Mouse (Mus musculus) heart, adult 18-20 months (tissue): Measurements from ENCODE around the gene Mboat2. TPM values are rescaled to one million over a fixed set of nuclear protein-coding genes. Genes with fewer than 3 reads are reported as not detected.

Source experiments
- DNase-seq, 2 experiments: peaks; one replicate each; pipeline ENCODE4 v3.0.0; 2021 to 2022; ENCODE audit warnings: mixed read lengths in 1 of 2
- total RNA-seq, 2 experiments: library from RNA; stranded (reverse); gene quantifications; 2 replicates each; pipeline ENCODE4 v1.2.3; 2021

Gene Mboat2
- total RNA-seq, 2 experiments from 2014 or later, result 8.7 to 8.9 TPM

GRCm38 (mm10) chr12:24898226-24898625, 67.5 kb downstream of the Mboat2 start:
- no peak for DNase-seq

GRCm38 (mm10) chr12:24899636-24900035, 69.0 kb downstream of the Mboat2 start:
- DNase-seq, result no peak

- DNase-seq, result no peak
Observed at GRCm38 (mm10) chr12:24902736-24903135, 72.1 kb downstream of the Mboat2 start.

GRCm38 (mm10) chr12:24907894-24908293, 77.2 kb downstream of the Mboat2 start:
- no peak for DNase-seq

GRCm38 (mm10) chr12:24909679-24910078, 79.0 kb downstream of the Mboat2 start:
- DNase-seq, result no peak

GRCm38 (mm10) chr12:24912174-24912573, 81.5 kb downstream of the Mboat2 start:
- DNase-seq, result peak; percentile 14 to 18

GRCm38 (mm10) chr12:24912876-24913275, 82.2 kb downstream of the Mboat2 start:
- no peak for DNase-seq

GRCm38 (mm10) chr12:24918575-24919262, 88.0 kb downstream of the Mboat2 start:
- no peak for DNase-seq

- DNase-seq, result no peak
Observed at GRCm38 (mm10) chr12:24920861-24921260, 90.2 kb downstream of the Mboat2 start.

- DNase-seq, result no peak
Observed at GRCm38 (mm10) chr12:24924003-24924402, 93.3 kb downstream of the Mboat2 start.

- DNase-seq, result no peak
Observed at GRCm38 (mm10) chr12:24925276-24925675, 94.6 kb downstream of the Mboat2 start.

- no peak for DNase-seq
Observed at GRCm38 (mm10) chr12:24925684-24926083, 95.0 kb downstream of the Mboat2 start.

- no peak for DNase-seq
Observed at GRCm38 (mm10) chr12:24928051-24928748, 97.5 kb downstream of the Mboat2 start.

GRCm38 (mm10) chr12:24929043-24929442, 98.4 kb downstream of the Mboat2 start:
- DNase-seq, result no peak

- DNase-seq, result no peak
Observed at GRCm38 (mm10) chr12:24930760-24931159, 100.1 kb downstream of the Mboat2 start.

GRCm38 (mm10) chr12:24932120-24932519, 101.4 kb downstream of the Mboat2 start:
- no peak for DNase-seq

- DNase-seq, result no peak
Observed at GRCm38 (mm10) chr12:24933206-24933775, 102.6 kb downstream of the Mboat2 start.

- no peak for DNase-seq
Observed at GRCm38 (mm10) chr12:24933996-24934395, 103.3 kb downstream of the Mboat2 start.

- DNase-seq, result no peak
Observed at GRCm38 (mm10) chr12:24936281-24936680, 105.6 kb downstream of the Mboat2 start.

- no peak for DNase-seq
Observed at GRCm38 (mm10) chr12:24939372-24939771, 108.7 kb downstream of the Mboat2 start.

- no peak for DNase-seq
Observed at GRCm38 (mm10) chr12:24942619-24943287, 112.1 kb downstream of the Mboat2 start.

GRCm38 (mm10) chr12:24943427-24943826, 112.7 kb downstream of the Mboat2 start:
- no peak for DNase-seq

GRCm38 (mm10) chr12:24944597-24944996, 113.9 kb downstream of the Mboat2 start:
- no peak for DNase-seq
